Mouse (Mus musculus) ES-Bruce4 (cell line): ENCODE results near the gene Epn3. TPM values are rescaled to one million over a fixed set of nuclear protein-coding genes. Genes with fewer than 3 reads are reported as not detected.

ENCODE experiments used
- H3K27ac ChIP-seq: 2 replicates; pipeline ENCODE4 v1.5.1; 2012; ENCODE audit warnings: low read length, inconsistent platforms; ENCODE audit not compliant: insufficient read depth
- H3K27me3 ChIP-seq: 2 replicates; pipeline ENCODE4 v1.6.1; 2012; ENCODE audit warnings: mild to moderate bottlenecking, low read length, inconsistent platforms; ENCODE audit not compliant: control insufficient read depth, poor library complexity, insufficient read depth, severe bottlenecking
- H3K36me3 ChIP-seq: 2 replicates; pipeline ENCODE4 v1.6.1; 2012; ENCODE audit warnings: inconsistent platforms, mild to moderate bottlenecking, low read length, moderate library complexity; ENCODE audit not compliant: control insufficient read depth, poor library complexity, insufficient read depth, severe bottlenecking
- H3K4me1 ChIP-seq: one replicate; pipeline ENCODE4 v1.8.1; 2011; ENCODE audit warnings: low read length; ENCODE audit not compliant: control insufficient read depth, insufficient read depth
- H3K4me3 ChIP-seq: 2 replicates; pipeline ENCODE4 v1.5.1; 2011; ENCODE audit warnings: low read depth, mild to moderate bottlenecking, low read length
- H3K9ac ChIP-seq: 2 replicates; pipeline ENCODE4 v1.6.1; 2012; ENCODE audit warnings: low read depth, mild to moderate bottlenecking, inconsistent platforms; ENCODE audit not compliant: poor library complexity, severe bottlenecking
- H3K9me3 ChIP-seq: replicated peaks from 2 replicates; pipeline ENCODE4 v1.6.1; 2012; ENCODE audit warnings: mild to moderate bottlenecking, low read length, inconsistent platforms; ENCODE audit not compliant: control insufficient read depth, poor library complexity, insufficient read depth, severe bottlenecking
- CTCF ChIP-seq: IDR thresholded peaks from one replicate; pipeline ENCODE4 v1.8.1; 2011; ENCODE audit warnings: low read depth, low read length
- EP300 ChIP-seq: IDR thresholded peaks from 2 replicates; pipeline ENCODE4 v1.6.1; 2011; ENCODE audit warnings: low read depth, low read length; ENCODE audit not compliant: insufficient read depth
- POLR2A ChIP-seq: IDR thresholded peaks from one replicate; pipeline ENCODE4 v1.8.1; 2011; ENCODE audit warnings: low read length; ENCODE audit not compliant: insufficient read depth
- polyA plus RNA-seq: library from polyadenylated mRNA; stranded (reverse); fragments of >200 nt; gene quantifications from 2 replicates; pipeline ENCODE4 v1.2.4, GENCODE M21; 2011; ENCODE audit warnings: low read depth; ENCODE audit not compliant: missing spikeins, insufficient read depth, insufficient read length

The Epn3 gene
- 2.7 and 2.9 TPM in 2 replicates for polyA plus RNA-seq

GRCm38 (mm10) chr11:94499661-94500152 lies at the start of gene Epn3:
TSS of gene Epn3 (minus strand) at chr11:94499974.
- Histone ChIP-seq H3K36me3 (no peaks in the 10 kb centered on the region), H3K27me3 (no peaks in the 10 kb centered on the region), H3K4me3 (peak within 1 kb of the TSS; percentile 39), H3K4me1 (peaks cover 2% of the 10 kb centered on the region), H3K9me3 (no peaks in the 10 kb centered on the region), H3K9ac (peak within 1 kb of the TSS; percentile 3), H3K27ac (no peak within 1 kb of the TSS)
- TF ChIP-seq EP300 = no peak
- no peak for TF ChIP-seq POLR2A
- TF ChIP-seq CTCF = no peak

- TF ChIP-seq EP300 (peak; percentile 21; the same call in 1 of the 2 replicates), CTCF (peak; percentile 72), POLR2A (no peak)
- Histone ChIP-seq H3K36me3 (no peaks in the 10 kb centered on the region), H3K9me3 (no peaks in the 10 kb centered on the region), H3K4me1 (no peaks in the 10 kb centered on the region), H3K4me3 (peak within 1 kb of the TSS; percentile 80), H3K27me3 (no peaks in the 10 kb centered on the region), H3K9ac (peak within 1 kb of the TSS; percentile 60), H3K27ac (no peak within 1 kb of the TSS)
Measured at GRCm38 (mm10) chr11:94548888-94549690, 49.3 kb upstream of the Epn3 start, which contains the start of gene Rsad1. TSS of gene Rsad1 (minus strand) at chr11:94549255.

GRCm38 (mm10) chr11:94548041-94548784 lies 48.4 kb upstream of the Epn3 start:
- Histone ChIP-seq H3K4me3 (peak overlapping the region; percentile 80), H3K27me3 (no peaks in the 10 kb centered on the region), H3K27ac (no peak overlapping the region), H3K9me3 (no peaks in the 10 kb centered on the region), H3K4me1 (no peaks in the 10 kb centered on the region), H3K36me3 (no peaks in the 10 kb centered on the region), H3K9ac (peak overlapping the region; percentile 60)
- TF ChIP-seq POLR2A (no peak), CTCF (no peak), EP300 (no peak)

GRCm38 (mm10) chr11:94547271-94547670 lies 47.5 kb upstream of the Epn3 start:
- TF ChIP-seq POLR2A = no peak
- TF ChIP-seq EP300 = no peak
- TF ChIP-seq CTCF = no peak
- H3K4me1 ChIP-seq = no peaks in the 10 kb centered on the region

GRCm38 (mm10) chr11:94546381-94546780 lies 46.6 kb upstream of the Epn3 start:
- H3K4me3 ChIP-seq = no peak overlapping the region
- no peaks in the 10 kb centered on the region for H3K36me3 ChIP-seq
- TF ChIP-seq CTCF (no peak), POLR2A (no peak), EP300 (no peak)
- no peaks in the 10 kb centered on the region for H3K9me3 ChIP-seq
- no peak overlapping the region for H3K9ac ChIP-seq
- H3K27me3 ChIP-seq = no peaks in the 10 kb centered on the region
- no peak overlapping the region for H3K27ac ChIP-seq
- H3K4me1 ChIP-seq = no peaks in the 10 kb centered on the region

More at GRCm38 (mm10) chr11:94547271-94547670, 47.5 kb upstream of the Epn3 start:
- no peaks in the 10 kb centered on the region for H3K36me3 ChIP-seq
- no peak overlapping the region for H3K27ac ChIP-seq
- no peak overlapping the region for H3K9ac ChIP-seq
- no peak overlapping the region for H3K4me3 ChIP-seq
- no peaks in the 10 kb centered on the region for H3K9me3 ChIP-seq
- no peaks in the 10 kb centered on the region for H3K27me3 ChIP-seq
